Comparison of ENCODE assay signal across 8 mouse cellular contexts in genomic region chr7:118448134-118448967, GRCm38 (mm10). TPM values are rescaled to one million over a fixed set of nuclear protein-coding genes. Genes with fewer than 3 reads are reported as not detected.
A peak's percentile ranks its signal among the peaks of the same experiment; 100 is the strongest.
DNase-seq lines count a peak whose midpoint lies in the region; ATAC-seq and TF ChIP-seq lines count a peak whose summit lies in the region.

Syt17 (minus strand) TSS chr7:118448222.

- no peak for TF ChIP-seq POLR2A in cortical plate, adult 2 months (IDR thresholded peaks at IDR 0.05; ENCODE audit: extremely low read depth, insufficient read depth, low read length)

- no peaks in the 10 kb centered on the region for H3K36me3 ChIP-seq in intestine, embryonic 14.5 days (ENCODE audit: control insufficient read depth, insufficient read depth, low read length)

- WGBS in intestine, embryonic 14.5 days: 1% methylated on average over 57 of the region's 58 CpGs

- peak within 1 kb of the TSS; percentile 98 for H3K4me2 ChIP-seq in intestine, embryonic 14.5 days (ENCODE audit: low read length)

- 0 out of 2 replicates have a peak, but pooled peaks cover 8% of the 10 kb centered on the region for H3K27me3 ChIP-seq in intestine, embryonic 14.5 days (replicated peaks; ENCODE audit: control insufficient read depth, insufficient read depth, low read length)

- intact Hi-C loops in left cerebral cortex, postnatal 36 days (cut with DNase I): loop anchor here (1.0 to 10.0 kb wide), 3 partner anchors 70 to 236 kb away; no protein-coding TSS in a partner anchor

- no peaks in the 10 kb centered on the region for H3K4me1 ChIP-seq in cortical plate, adult 2 months (ENCODE audit: control insufficient read depth, insufficient read depth, low read length)
- H3K4me1 ChIP-seq in intestine, embryonic 14.5 days (replicated peaks; ENCODE audit: control insufficient read depth, insufficient read depth, low read length): peaks cover 9% of the 10 kb centered on the region; the same call in 1 of the 2 replicates

- ATAC-seq in CD4-positive, CD25-positive, alpha-beta regulatory T cell, adult 4 months: no peak
- ATAC-seq in intestine, embryonic 14.5 days (replicated peaks; ENCODE audit: low FRiP score, low TSS enrichment, low read depth): peak; percentile 82

- peak within 1 kb of the TSS; percentile 29 for H3K4me3 ChIP-seq in cortical plate, adult 2 months (ENCODE audit: insufficient read depth, low read length)
- H3K4me3 ChIP-seq in intestine, embryonic 14.5 days (ENCODE audit: low read depth, low read length): peak within 1 kb of the TSS; percentile 66

- TF ChIP-seq CTCF in cortical plate, adult 2 months (IDR thresholded peaks at IDR 0.05; ENCODE audit: extremely low read depth, insufficient read depth, low read length): peak; percentile 68

- H3K27ac ChIP-seq in cortical plate, adult 2 months (ENCODE audit: insufficient read depth, low read length): no peak within 1 kb of the TSS
- no peak within 1 kb of the TSS for H3K27ac ChIP-seq in intestine, embryonic 14.5 days (ENCODE audit: low read depth)

- DNase-seq in CD4-positive, CD25-positive, alpha-beta regulatory T cell, adult 2 months (ENCODE audit: low read depth, low spot score): peak; percentile 49
- peak; percentile 68 for DNase-seq in gastrocnemius, postnatal 25 days
- DNase-seq in intestine, embryonic 14.5 days (ENCODE audit: low spot score): peak; percentile 90
- peak; percentile 49 to 52 for DNase-seq in left cerebral cortex, postnatal 36 days (ENCODE audit: low spot score in 2 of 2)
- peak; percentile 74 for DNase-seq in mesoderm, embryonic 11.5 days (ENCODE audit: low read depth, low spot score)
- peak; percentile 11 to 12 for DNase-seq in spleen, postnatal 14 days (ENCODE audit: low spot score in 2 of 2)

- peak within 1 kb of the TSS; percentile 49 for H3K9ac ChIP-seq in intestine, embryonic 14.5 days (ENCODE audit: low read length)

- no peaks in the 10 kb centered on the region for H3K9me3 ChIP-seq in intestine, embryonic 14.5 days (ENCODE audit: control insufficient read depth, low read length)

RNA-seq across cellular contexts. Expression of gene Syt17, which starts in this region (rescaled TPM):
- polyA plus RNA-seq in CD4-positive, CD25-positive, alpha-beta regulatory T cell, adult 4 months (2017; shearing (Covaris generic)): under 1 TPM in 1 of 2 experiments, not detected in 1; 0.30 TPM
- 55.1 and 55.8 TPM in 2 replicates for polyA plus RNA-seq in cortical plate, adult 2 months (2012; rRNA removed)
- under 1 TPM; 0.64 to 0.74 TPM for total RNA-seq in gastrocnemius, postnatal 25 days (2021)
- polyA plus RNA-seq in intestine, embryonic 14.5 days (2014; fragmentation: Nextera tagmentation; extraction: Ambion mirVana): 8.3 and 9.1 TPM in 2 replicates
- total RNA-seq in left cerebral cortex, postnatal 36 days (2021): 10 to 100 TPM; 55.3 to 70.6 TPM

Comparison
In these comparisons a context has a peak if more than half of its experiments do, and no peak if none do; other contexts are left out.
1. RNA of gene Syt17 (total RNA-seq): 55.3 to 70.6 TPM in left cerebral cortex, postnatal 36 days; 0.64 to 0.74 TPM in gastrocnemius, postnatal 25 days; every median in the first group is over 10 times any median in the second.
2. Peak in DNase-seq in gastrocnemius, postnatal 25 days; RNA of the gene not detected or under 1 TPM.
3. DNase-seq: peak in every context shown above with its lines; median percentile 90 in intestine, embryonic 14.5 days; 74 in mesoderm, embryonic 11.5 days; 68 in gastrocnemius, postnatal 25 days; 50 in left cerebral cortex, postnatal 36 days; 49 in CD4-positive, CD25-positive, alpha-beta regulatory T cell, adult 2 months; 12 in spleen, postnatal 14 days.